Mouse (Mus musculus) regulatory T cell (primary cell): ENCODE data around the gene Dnase1.
"Not testable (repeated sequence)": the region's sequence is repeated elsewhere in the genome, so short reads cannot be mapped to it uniquely, and the experiment has no call there.

Source experiments
- in situ Hi-C: fragments of 300-600 bp; cut with MboI, MseI; formaldehyde crosslinking; loops from one replicate; pipeline ENCODE4 v1.15.1; 2025; ENCODE audit warnings: high pct_unique_total_duplicates

The Dnase1 gene

DNA sequence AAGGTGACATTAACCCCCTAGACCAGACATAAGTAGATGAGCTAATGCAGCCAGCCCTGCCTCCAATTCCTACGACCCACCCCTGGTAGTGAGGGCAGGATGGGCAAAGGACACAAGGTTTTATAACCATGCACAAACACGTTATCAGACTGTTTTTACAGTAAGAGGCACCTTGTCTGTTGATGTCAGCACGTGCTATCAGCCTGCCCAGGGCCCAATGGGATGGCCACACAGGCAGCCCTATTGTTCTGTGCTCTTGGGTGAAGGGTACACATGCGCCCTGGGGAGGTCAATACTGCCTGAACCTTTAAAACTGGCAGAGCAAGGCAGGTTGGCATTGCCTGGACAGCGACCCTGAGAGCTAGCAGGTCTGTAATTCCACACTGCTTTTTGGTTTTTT lies at the start of gene Dnase1:
Dnase1 (plus strand) TSS at position 136 of the 400 bp plus-strand sequence.
- in situ Hi-C loops, result no loop called here

DNA sequence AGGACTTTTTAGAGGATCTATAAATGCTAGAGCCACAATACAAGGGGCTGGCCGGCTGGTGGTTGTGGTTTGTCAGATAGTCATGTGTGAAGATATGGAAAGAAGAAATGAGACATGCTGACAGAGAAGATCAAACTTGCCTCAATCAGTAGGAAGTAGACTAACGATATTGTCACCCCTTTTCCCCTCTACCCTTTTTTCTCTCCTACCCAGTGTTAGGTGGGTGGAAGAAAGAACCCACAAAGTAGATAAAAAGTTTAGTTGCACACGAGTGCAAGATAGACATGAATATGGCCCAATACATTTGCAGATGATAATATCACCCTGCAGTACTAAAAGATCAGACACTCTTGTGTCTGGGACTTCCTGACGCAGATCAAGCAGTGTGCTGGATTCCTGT lies 48.3 kb upstream of the Dnase1 start:
- in situ Hi-C loops, result no loop called here

DNA sequence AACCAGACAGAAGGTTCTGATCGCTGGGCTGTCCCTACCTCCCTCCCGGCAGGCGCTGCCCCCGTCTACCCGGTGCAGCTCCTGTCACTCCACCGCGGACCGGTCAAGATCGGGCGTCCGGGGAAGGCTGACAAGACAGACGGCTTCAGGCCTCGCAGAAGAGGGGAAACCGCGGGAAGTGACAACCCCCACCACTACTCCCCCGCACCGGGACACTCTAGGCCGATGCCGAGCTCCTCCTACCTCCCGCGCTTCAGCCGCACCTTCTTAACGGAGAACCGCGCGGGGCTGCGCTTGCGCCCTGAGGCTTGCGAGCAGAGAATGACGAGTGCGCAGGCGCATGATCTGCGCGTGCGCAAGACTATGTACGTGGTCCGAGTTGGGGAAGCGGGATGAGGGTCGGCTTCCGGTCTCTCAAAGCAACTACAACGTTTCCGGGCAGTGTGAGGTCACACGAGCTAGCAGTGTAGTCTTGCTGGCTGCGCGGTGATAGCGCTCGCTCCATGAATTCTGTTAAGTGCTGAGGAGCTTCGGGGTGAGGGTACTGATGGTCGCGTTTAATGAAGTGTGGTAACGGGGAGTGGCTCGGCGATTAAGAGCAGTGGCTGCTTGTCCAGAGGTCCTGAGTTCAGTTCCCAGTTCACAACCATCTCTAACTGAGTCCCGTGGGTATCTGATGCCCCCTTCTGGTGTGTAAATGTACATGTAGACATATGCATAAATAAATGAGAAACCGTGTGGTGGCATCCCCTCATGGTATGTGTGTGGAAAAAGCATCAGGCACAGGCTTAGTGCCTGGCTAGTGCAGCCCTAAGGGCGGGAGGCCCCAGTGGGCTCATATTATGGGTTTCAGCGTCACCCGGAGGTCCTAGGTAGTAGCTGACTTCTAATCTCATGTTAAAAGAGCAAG lies 33.0 kb upstream of the Dnase1 start, which contains the start of gene Slx4:
Slx4 (minus strand) TSS at position 282 of the 910 bp plus-strand sequence.
- in situ Hi-C loops, result loop anchor here (5.0 to 10.0 kb wide), 2 partner anchors 96 to 1041 kb away; partner anchors contain the start of genes 1700037C18Rik, Cluap1 and Glyr1

DNA sequence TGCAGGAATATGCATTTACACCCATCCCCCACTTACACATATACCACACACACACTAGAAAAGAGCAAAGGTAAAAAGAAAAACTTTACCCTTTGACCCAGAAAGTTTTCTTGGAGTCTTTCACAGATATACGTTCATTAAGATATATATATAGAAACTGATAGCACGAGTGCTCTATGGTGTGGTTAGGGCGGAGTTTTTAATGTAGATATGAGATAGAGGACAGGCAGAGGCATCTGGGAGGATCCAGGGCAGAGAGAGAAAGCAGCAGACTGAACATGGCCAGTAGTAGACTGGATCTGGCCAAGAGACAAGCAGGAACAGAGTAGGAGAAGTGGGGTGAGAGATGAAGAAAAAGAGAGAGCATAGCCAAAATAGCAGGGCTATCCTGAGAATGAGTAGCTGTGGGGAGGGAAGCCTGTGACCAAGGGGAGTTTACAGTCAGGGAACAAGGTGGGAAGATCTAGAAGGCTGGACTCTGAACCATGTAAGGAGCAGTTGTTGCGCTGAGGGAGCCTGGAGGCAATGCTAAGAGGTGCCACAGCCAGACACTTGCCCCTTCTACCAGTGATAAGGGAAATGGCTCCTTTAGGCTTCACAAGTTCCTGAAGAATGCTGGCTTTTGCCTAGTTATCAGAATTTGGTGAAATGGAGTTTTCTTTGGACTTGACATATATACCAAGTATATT lies 23.7 kb upstream of the Dnase1 start:
- in situ Hi-C loops, result no loop called here

DNA sequence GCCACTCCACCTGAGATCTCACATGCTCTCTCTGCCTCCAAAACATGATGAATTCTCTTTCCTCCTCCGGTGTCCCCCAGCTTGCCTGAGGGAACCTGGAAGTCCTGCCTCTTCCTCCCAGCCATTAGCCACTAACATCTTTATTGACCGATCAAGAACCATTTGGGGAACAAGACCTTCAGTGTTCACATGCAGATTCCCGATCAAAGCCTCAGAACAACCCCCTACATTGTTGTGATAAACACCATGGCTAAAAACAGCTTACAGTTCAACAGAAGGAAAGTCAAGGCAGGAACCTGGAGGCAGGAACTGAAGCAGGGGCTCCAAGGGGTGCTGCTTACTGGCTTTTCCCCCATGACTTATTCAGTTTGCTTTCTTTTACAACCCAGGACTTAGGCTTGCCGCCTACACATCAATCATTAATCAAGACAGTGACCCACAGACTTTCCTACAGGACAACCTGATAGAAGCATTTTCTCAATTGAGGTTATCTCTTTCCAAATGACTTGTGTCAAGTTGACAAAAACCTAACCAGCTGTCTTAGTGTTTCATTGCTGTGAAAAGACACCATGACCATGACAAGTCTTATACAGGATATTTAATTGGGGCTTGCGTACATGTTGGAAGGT lies 22.6 kb upstream of the Dnase1 start:
- in situ Hi-C loops, result no loop called here

DNA sequence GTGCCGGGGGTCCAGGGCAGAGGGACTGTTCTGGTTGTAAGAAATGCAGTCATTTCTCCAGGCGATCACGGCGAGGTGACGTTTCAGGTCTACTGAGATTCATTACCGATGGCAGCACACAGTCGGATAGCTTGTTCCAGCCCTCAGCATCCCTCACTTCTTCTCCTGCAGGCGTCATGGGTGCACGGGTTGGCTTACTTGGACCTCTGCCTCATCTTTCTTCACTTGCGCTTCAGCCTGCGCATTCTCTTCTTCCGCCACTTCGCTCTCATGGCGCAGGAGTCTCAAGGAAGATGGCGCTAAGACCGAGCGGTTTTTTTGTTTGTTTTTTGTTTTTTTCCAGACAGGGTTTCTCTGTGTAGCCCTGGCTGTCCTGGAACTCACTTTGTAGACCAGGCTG lies 20.0 kb upstream of the Dnase1 start:
- in situ Hi-C loops, result not testable (repeated sequence)

DNA sequence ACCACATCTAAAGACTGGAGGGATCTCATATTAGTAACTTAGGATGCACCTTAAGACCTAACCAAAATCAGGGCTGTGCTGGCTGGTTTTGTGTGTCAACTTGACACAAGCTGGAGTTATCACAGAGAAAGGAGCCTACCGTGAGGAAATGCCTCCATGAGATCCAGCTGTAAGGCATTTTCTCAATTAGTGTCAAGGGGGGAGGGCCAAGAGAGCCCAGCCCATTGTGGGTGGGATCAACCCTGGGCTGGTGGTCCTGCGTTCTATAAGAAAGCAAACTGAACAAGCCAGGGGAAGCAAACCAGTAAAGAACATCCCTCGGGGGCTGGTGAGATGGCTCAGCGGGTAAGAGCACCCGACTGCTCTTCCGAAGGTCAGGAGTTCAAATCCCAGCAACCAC lies 19.3 kb upstream of the Dnase1 start:
- in situ Hi-C loops, result not testable (repeated sequence)

DNA sequence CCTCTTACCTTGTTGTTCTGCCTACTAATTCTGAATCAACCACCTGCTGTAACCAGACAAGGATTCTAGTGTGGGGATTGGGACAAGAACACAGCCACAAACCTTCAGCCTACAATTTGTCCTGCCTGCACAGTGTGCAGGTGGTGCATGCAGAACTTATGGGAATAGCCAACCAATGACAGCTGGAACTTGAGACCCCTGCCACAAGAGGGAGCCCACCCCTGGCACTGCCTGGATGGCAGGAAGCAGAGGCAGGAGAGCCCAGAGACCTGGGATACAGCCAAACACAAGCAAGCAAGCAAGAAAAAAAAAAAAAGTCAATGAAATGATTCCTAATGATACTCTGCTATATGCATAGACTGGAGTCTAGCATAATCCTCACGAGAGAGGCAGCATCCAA lies 15.5 kb upstream of the Dnase1 start:
- in situ Hi-C loops, result no loop called here

DNA sequence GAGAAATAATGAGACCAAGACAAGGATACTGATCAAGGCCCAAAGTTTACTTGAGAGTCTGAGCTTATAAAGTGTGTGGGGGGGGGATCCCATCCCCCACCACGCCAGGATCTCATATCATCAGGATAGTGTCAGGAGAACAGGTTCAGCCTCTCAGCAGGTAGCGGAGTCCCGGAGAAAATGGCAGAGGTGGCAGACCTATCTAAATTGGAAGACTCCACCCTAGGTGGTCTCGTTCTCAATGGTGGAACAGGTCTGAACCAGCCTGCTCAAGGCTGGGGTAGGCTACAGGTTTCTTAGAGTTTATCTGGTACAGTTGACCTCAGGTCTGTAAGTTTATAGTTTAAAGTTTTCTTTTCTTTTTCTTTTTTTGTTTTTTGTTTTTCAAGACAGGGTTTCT lies 14.0 kb upstream of the Dnase1 start:
- in situ Hi-C loops, result no loop called here

DNA sequence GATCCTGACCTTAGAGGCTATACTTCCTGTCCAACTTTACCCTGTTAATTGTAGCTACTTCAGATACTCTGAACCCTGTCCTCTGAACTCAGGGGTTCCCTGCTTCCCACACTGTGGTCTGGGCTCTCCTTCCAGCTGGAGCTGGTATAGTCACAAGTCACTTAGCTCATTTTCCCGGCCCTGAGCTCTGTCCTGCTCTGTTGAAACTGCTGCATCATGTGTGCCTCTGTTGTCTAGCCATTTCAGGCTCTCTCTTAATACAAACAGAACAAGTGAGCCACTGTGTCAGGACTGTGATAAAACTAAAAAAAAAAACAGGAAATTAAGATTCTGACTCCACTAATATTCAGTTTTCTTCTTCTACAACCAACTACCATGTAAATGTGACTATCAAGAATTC lies 10.1 kb upstream of the Dnase1 start:
- in situ Hi-C loops, result no loop called here

DNA sequence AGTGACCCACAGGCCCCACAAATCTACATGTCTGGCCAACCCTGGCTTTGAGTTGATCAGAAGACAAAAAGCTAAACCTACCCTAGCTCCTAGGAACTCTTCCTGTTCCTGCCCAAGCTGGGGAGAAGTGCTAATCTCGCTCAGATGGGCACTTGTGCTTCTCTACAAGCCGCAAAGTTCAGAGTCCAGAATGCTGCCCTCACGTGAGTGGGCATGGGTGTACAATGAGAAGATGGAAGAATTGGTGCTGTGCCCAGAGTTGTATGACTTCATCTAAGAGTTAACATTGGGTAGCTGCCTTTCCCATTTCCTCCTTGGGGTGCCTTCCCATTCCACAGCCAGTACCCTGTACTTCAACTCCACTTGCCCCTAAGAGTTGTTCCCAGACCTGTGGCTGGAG lies 9.5 kb upstream of the Dnase1 start:
- in situ Hi-C loops, result no loop called here

DNA sequence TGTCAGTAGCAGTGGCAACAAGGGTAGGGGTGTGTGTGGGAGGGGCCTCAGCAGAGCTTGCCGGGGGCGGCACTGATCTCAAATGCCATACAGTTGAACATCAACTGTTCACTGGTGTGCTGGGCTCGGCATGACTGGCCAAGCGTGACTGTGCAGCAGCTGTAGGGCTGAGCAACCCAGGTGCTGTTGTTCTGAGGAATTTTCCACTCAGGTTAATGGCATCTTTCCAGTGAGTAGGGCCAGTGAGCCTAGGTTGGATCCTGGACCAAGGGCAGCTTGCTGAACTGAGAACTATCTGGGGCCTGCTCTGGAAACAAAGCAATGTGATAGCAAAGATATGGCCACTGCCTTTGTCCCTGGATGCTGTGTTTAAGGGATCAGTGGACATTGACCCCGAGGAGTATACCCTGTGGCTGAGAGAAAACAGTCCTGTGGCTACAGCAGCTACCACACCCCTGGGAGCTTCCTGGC lies 7.3 kb upstream of the Dnase1 start:
- in situ Hi-C loops, result no loop called here

DNA sequence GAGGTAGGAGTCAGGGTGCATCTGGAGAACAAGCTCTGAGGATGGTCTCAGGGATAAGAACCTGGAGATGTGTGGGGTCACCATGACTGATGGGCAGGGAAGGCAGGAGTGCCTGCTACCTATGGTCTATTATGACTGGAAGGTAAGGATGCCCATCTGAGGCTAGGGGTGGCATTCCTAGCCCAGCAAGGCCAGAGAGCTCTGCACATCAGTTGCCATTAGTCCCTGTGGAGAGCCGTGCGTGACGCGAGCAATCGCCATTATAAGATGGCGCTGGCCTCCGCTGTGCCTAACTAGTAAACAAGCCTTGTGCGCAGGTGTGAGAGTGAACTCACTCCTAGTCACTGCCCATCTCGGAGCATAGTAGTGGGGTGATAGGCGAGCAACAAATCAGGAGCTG lies 6.2 kb upstream of the Dnase1 start:
- in situ Hi-C loops, result no loop called here

DNA sequence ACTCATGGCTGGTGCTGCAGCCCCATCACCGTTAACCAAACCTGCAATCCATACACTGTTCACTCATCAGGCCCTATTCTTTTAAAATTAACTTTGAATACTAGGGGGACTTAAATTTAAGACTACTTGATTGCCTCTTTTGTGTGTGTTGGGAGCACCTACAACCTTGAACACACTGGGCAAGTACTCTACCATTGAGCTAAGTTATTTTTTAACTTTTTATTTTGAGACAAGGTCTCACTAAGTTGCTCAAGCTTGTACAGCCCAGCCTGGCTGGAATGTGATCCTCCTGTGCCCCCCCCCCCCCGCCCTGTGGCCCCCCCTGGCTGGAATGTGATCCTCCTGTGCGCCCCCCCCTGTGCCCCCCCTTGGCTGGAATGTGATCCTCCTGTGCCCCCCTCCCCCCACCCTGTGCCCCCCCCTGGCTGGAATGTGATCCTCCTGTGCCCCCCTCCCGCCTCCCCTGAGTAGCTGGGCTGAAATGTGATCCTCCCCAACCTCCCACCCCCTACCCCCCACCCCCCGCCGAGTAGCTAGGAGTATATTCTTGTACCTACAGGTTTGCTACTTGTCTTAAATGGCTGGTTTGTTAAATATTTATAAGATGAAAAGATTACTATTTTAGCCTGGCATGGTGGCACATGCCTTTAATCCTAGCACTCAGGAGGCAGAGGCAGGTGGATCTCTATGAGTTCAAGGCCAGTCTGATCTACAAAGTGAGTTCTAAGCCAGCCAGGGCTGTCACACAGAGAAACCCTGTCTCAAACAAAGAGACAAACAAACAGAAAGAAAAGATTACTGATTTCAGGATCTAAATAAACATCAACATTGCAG lies 5.1 kb upstream of the Dnase1 start:
- in situ Hi-C loops, result no loop called here

DNA sequence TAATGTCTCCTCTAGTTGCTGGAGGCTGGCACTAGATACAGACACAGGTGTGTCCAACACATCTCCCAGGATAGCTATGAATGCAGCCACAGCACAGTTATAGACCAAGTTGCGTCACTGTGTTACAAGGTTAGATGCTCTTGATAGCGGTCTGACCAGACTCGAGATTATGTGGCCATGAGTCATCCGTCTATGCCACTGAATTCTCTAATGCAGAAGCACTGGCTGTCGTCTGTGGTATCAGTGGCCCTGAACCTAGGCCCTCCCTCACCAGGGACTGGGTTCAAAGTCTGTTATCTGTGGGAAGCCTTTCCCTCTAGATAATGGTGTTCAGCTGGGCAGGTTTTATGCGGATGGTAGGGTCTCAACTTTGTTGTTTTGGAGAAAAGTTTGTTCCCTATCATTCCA lies 4.4 kb upstream of the Dnase1 start:
- in situ Hi-C loops, result no loop called here

DNA sequence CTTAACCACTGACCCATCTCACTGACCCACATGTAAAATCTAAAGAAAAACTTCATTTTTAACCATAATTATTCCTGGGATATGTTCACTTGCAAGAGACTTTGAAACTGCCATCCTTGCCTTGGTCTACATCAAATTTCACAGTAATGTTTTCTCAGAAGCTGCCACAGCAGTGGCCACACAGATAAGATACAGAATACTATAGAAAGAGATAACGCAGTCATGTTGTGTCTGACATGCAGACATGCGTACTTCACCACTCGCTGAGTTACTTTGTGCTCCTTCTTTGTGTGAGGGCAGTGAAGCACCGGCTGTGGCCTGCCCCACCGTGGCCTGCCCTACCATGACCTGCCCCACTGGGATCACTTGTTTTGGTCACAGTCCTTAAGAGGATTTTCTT lies 2.8 kb upstream of the Dnase1 start:
- in situ Hi-C loops, result no loop called here

DNA sequence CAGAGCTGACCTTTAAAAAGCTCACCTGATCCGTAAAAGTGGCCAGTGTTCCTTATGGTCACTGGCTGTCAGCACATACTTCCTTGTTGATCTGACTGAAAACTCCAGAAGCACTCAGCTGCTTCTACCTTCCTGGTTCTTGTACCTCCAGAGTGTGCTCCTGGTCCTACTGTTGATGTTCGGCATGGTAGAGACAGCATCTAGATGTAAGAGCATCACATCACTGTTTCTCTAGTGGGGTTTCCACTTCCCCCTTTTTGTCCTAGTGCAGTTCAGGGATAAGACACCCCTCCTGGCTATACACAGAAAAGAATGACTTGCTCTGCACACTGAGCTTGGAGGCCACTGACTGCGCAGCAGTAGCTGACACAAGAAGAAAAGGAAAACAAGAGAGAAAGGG lies 2.3 kb upstream of the Dnase1 start:
- in situ Hi-C loops, result no loop called here

DNA sequence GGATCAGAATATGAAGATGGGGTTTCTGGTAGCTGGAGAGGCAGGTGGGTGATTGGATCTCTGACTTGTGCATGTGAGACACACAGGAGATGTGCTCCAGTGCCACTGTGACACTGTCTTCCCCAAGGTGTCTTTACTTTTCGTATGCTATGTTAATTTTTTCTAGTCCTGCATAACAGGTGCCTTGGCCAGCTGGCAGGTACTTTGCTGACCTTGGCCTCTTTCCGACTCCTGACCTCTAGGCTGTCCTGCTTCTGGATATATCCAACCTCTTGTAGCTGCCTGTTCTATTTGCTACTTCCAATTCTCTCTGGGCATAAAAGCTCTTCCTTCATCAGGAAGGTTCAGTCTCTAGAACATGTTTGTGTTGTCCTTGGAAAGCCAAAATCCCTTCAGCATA lies 1.2 kb upstream of the Dnase1 start:
- in situ Hi-C loops, result no loop called here

DNA sequence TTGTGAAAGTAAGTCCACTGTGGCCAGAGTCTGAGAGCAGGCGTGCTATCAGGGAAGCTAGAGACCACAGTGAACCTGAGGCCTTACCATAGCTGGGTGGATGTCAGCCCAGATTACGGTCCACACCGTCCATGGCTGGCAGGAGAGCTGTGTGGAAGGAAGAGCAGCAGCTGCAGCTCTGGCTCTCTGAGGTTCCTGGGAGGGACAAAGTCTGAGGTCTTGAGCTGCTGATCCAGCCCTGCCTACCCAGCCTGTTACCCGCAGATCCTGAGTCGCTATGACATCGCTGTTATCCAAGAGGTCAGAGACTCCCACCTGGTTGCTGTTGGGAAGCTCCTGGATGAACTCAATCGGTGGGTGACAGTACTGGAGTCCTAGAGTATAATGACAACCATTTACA lies 948 bp downstream of the Dnase1 start:
- in situ Hi-C loops, result no loop called here

DNA sequence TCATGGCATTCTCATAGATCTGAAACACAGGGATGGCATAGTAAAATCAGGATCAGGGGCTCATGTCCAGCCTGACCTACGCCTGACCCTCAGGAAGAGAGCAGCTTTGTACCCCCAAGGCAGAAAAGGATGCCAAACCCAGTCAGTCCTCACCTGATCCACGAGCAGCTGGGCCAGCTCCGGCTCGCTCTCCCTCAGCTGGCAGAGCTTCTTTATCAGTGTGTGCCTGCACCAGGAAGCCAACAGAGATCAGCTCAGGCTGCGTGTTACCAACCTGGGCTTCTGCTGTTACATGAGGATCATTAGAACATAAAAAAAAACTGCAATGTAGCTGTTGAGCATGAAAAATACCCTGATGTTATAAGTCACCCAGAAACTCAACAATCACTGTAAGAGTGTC lies 3.5 kb downstream of the Dnase1 start:
- in situ Hi-C loops, result no loop called here

DNA sequence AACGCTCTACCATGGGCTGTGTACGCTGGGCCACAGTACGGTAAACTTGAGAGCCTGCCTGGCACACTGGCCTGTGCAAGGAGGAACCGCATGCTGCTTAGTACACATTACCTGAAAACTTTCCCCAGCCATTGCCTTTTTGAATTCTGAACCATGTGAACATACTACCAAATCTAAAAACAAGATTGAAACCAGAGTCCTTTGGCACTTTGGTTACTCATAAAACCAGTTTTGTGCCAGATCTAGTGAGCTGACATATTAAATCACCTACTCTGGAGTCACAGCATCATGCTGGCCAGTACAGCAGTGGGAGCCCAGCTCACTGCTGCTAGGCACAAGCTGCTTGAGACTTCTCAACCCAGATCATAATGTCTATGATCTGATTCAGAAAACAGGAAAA lies 4.9 kb downstream of the Dnase1 start:
- in situ Hi-C loops, result no loop called here
